Mouse (Mus musculus) heart, adult 2 months (tissue): ENCODE data around the gene Rpgrip1l. TPM values are rescaled to one million over a fixed set of nuclear protein-coding genes. Genes with fewer than 3 reads are reported as not detected.

Source experiments
- DNase-seq, 2 experiments: peaks; one replicate each; pipeline ENCODE4 v3.0.0; 2021
- H3K27ac ChIP-seq: fragments of 200-600 bp; 2 replicates; pipeline ENCODE4 v1.8.1; 2022
- H3K27me3 ChIP-seq: fragments of 200-500 bp; 2 replicates; pipeline ENCODE4 v1.6.1; 2012; ENCODE audit warnings: mild to moderate bottlenecking, low read length, inconsistent platforms, mixed read lengths; ENCODE audit not compliant: control insufficient read depth, insufficient read depth
- H3K36me3 ChIP-seq: fragments of 200-500 bp; 2 replicates; pipeline ENCODE4 v1.6.1; 2012; ENCODE audit warnings: low read length, inconsistent platforms; ENCODE audit not compliant: control insufficient read depth, insufficient read depth
- H3K4me1 ChIP-seq: fragments of 200-500 bp; 2 replicates; pipeline ENCODE4 v1.6.1; 2011; ENCODE audit warnings: low read length; ENCODE audit not compliant: control insufficient read depth, insufficient read depth
- H3K4me3 ChIP-seq: fragments of 200-600 bp; 2 replicates; pipeline ENCODE4 v1.8.1; 2022
- H3K79me2 ChIP-seq: fragments of 200-500 bp; replicated peaks from 2 replicates; pipeline ENCODE4 v1.6.1; 2012; ENCODE audit warnings: mild to moderate bottlenecking, inconsistent platforms, low read length, moderate library complexity, mixed read lengths; ENCODE audit not compliant: control insufficient read depth, insufficient read depth
- H3K9ac ChIP-seq: fragments of 200-500 bp; 2 replicates; pipeline ENCODE4 v1.6.1; 2012; ENCODE audit warnings: low read depth, mild to moderate bottlenecking, control low read depth, inconsistent platforms, low read length, mixed read lengths
- CTCF ChIP-seq: fragments of 200-600 bp; IDR thresholded peaks from 2 replicates; pipeline ENCODE4 v1.8.1; 2022; ENCODE audit warnings: antibody characterized with exemption, mild to moderate bottlenecking, moderate library complexity
- EP300 ChIP-seq: fragments of 200-500 bp; IDR thresholded peaks from 2 replicates; pipeline ENCODE4 v1.6.1; 2011; ENCODE audit warnings: low read depth, low read length, control low read depth; ENCODE audit not compliant: insufficient read depth
- POLR2A ChIP-seq: fragments of 200-500 bp; IDR thresholded peaks from 2 replicates; pipeline ENCODE4 v1.6.1; 2011; ENCODE audit warnings: mild to moderate bottlenecking, low read depth, low read length, control low read depth; ENCODE audit not compliant: insufficient read depth
- WGBS: fragments of 180-500 bp; shearing (Covaris S2); methylation state at CpG from one replicate; pipeline ENCODE4 v1.1.7; 2018; 5-methylcytosine and 5-hydroxymethylcytosine counted together
- intact Hi-C: fragments of 180-260 bp; cut with DNase I; formaldehyde crosslinking; loops from one replicate; pipeline ENCODE4 v1.15.1; 2025
- polyA plus RNA-seq: library from polyadenylated mRNA; depleted of rRNA; stranded (reverse); fragments of >200 nt; gene quantifications from 2 replicates; pipeline ENCODE4 v1.2.3, GENCODE M21; 2012
- total RNA-seq, 2 experiments: library from RNA; stranded (reverse); gene quantifications; 2 replicates each; pipeline ENCODE4 v1.2.3; 2021

Rpgrip1l gene
- total and polyA plus RNA-seq, 3 experiments = 0.88 to 3.6 (median 3.2) TPM

DNA sequence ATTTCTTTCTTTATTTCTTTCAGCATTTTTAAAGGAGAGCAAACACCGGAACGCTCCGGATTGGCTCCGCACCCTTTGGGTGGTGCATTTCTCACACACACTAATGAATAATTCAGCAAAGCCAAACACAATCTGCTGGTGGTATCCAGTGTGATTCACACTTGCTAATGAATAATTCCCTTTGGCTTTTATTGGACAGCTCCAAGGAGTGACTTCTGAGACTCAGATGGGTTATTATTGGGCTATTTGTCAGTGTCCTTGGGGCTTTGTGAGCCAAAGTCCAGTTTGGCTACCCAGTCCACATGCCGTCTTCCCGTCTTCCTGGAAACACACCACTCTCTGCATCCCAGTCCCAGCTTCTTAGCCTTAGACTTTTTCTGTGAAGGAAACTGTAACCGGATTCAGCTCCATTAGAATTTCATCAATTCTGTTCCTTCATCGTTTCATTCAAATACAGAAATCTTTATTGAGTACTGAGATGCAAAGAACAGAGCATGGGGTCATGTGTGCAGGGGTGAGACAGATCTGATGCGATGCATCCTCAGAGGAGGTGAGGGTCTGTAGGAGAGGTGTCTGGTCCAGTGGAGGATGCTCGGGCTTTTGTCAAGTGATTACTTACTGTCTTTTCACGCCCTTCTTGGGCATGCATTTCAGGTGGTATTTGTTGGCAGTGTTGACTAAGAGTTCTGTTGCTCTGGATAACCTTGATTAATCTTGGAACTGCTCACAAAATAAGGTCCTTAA is 43.1 kb upstream of the Rpgrip1l start:
- Histone ChIP-seq H3K4me1 (peaks cover 5% of the 10 kb centered on the region), H3K27ac (no peak overlapping the region), H3K9ac (no peak overlapping the region), H3K36me3 (peaks cover 6% of the 10 kb centered on the region), H3K27me3 (no peaks in the 10 kb centered on the region), H3K4me3 (no peak overlapping the region), H3K79me2 (peaks cover 1% of the 10 kb centered on the region)
- intact Hi-C loops = no loop called here
- DNase-seq = no peak
- 92% methylated on average over 11 of the region's 11 CpGs for WGBS
- TF ChIP-seq CTCF = no peak

DNA sequence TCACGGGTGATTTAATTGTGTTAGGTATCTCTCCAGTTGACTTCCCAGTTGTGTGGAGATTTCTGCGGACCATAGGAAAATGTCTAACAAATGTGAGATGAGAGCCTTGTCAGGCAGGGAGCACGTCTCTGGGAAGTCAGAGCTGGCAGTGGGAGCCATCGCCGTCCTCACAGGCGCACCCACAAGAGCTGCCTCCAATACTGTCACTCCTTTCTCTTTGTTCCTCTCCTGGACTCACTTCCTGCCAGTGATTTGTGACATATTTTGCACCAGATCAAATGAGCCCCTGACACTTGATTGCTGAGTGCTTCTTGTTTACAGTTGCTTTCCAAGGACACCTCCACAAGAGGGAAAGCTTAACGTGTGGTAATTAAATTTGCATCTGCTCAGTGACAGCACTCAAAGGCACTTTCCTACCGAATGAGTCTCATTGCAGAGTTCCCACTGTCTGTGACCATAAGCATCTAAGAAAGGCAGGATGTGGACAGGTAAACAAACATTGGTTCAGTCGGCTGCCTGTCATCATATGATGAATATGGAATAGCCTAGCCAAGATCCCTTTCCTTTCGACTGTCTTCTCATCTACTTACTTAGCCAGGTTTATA is 42.3 kb upstream of the Rpgrip1l start:
- intact Hi-C loops = no loop called here
- H3K79me2 ChIP-seq = peaks cover 1% of the 10 kb centered on the region
- DNase-seq = no peak
- no peak overlapping the region for H3K9ac ChIP-seq
- TF ChIP-seq EP300 (no peak), CTCF (no peak), POLR2A (no peak)
- H3K27me3 ChIP-seq = no peaks in the 10 kb centered on the region
- peaks cover 6% of the 10 kb centered on the region for H3K36me3 ChIP-seq
- peaks cover 7% of the 10 kb centered on the region for H3K4me1 ChIP-seq
- 52% methylated on average over 10 of the region's 10 CpGs for WGBS
- no peak overlapping the region for H3K27ac ChIP-seq
- no peak overlapping the region for H3K4me3 ChIP-seq

GRCm38 (mm10) chr8:91353907-91354306 is 40.8 kb upstream of the Rpgrip1l start:
- intact Hi-C loops = no loop called here
- H3K4me3 ChIP-seq = no peak overlapping the region

DNA sequence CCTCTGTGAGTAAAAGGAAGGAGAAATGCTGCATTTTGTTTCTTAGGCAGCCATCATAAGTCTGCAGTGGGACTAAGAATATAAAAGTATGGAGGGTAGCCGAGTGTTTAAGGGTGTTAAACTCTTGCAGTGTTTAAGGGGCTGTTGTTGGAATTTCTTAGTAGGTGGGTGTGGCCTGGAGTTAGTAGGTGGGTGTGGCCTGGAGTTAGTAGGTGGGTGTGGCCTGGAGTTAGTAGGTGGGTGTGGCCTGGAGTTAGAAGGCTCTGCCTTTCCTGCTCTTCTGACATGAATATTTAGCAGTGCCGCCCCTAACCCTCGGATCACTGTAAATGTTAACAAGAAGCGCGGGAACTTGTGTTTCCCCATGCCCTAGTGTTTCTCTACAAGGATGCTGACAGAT is 40.0 kb upstream of the Rpgrip1l start:
- Histone ChIP-seq H3K4me1 (peaks cover 9% of the 10 kb centered on the region), H3K36me3 (peaks cover 4% of the 10 kb centered on the region), H3K9ac (no peak overlapping the region), H3K27me3 (no peaks in the 10 kb centered on the region), H3K27ac (no peak overlapping the region), H3K79me2 (peaks cover 1% of the 10 kb centered on the region), H3K4me3 (no peak overlapping the region)
- intact Hi-C loops = no loop called here
- no peak for DNase-seq
- 85% methylated on average over 5 of the region's 5 CpGs for whole genome bisulfite sequencing
- TF ChIP-seq POLR2A (no peak), CTCF (no peak), EP300 (no peak)

More at GRCm38 (mm10) chr8:91353907-91354306, 40.8 kb upstream of the Rpgrip1l start:
- Histone ChIP-seq H3K79me2 (peaks cover 1% of the 10 kb centered on the region), H3K4me1 (peaks cover 9% of the 10 kb centered on the region), H3K27ac (no peak overlapping the region), H3K9ac (no peak overlapping the region), H3K27me3 (no peaks in the 10 kb centered on the region), H3K36me3 (peaks cover 4% of the 10 kb centered on the region)
- TF ChIP-seq EP300 (no peak), CTCF (peak; percentile 71)
- no peak for DNase-seq
- 84% methylated on average over 4 of the region's 4 CpGs for WGBS

GRCm38 (mm10) chr8:91352598-91352997 is 39.5 kb upstream of the Rpgrip1l start:
- H3K36me3 ChIP-seq = peaks cover 4% of the 10 kb centered on the region
- H3K79me2 ChIP-seq = peaks cover 1% of the 10 kb centered on the region
- H3K27ac ChIP-seq = no peak overlapping the region
- no peak overlapping the region for H3K4me3 ChIP-seq
- no peaks in the 10 kb centered on the region for H3K27me3 ChIP-seq
- no peak for DNase-seq
- 93% methylated on average over 3 of the region's 3 CpGs for WGBS
- TF ChIP-seq POLR2A (no peak), EP300 (no peak), CTCF (no peak)
- no peak overlapping the region for H3K9ac ChIP-seq
- intact Hi-C loops = no loop called here
- H3K4me1 ChIP-seq = peaks cover 8% of the 10 kb centered on the region

DNA sequence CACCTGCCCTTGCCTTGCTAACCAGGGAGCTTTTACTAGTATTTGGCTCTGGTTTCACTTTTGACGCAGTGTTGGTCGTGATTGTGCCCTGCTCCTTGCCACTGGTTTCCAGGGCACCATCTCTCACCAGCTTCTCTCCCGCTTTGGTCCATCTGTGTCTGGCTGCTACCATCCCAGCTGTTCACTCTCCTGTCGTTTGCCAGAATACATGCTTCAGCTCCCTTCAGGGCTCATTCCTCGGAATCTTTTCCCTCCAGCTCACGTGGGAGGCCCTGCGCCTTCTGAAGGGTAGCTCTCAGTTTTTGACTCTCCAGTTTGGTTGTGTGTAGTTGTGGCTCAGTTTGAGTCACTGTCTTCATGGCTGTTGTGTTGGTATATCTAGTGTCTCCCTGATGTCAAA is 37.6 kb upstream of the Rpgrip1l start:
- DNase-seq = no peak
- TF ChIP-seq POLR2A (no peak), EP300 (no peak), CTCF (no peak)
- Histone ChIP-seq H3K4me1 (peaks cover 6% of the 10 kb centered on the region), H3K9ac (no peak overlapping the region), H3K36me3 (peaks cover 2% of the 10 kb centered on the region; the same call in 1 of the 2 replicates), H3K27ac (no peak overlapping the region; the same call in 1 of the 2 replicates), H3K4me3 (no peak overlapping the region), H3K79me2 (peaks cover 1% of the 10 kb centered on the region; the same call in 1 of the 2 replicates), H3K27me3 (no peaks in the 10 kb centered on the region)
- intact Hi-C loops = no loop called here
- WGBS = 40% methylated on average over 7 of the region's 7 CpGs
